Mouse (Mus musculus) testis, postnatal 14 days (tissue): ENCODE data around the gene Zfp64.

Experiments used
- DNase-seq: peaks from one replicate; pipeline ENCODE4 v3.0.0; 2021; ENCODE audit warnings: low spot score

Gene Zfp64

GRCm38 (mm10) chr2:168848553-168848952 is 106.8 kb downstream of the Zfp64 start:
- DNase-seq: no peak

GRCm38 (mm10) chr2:168846180-168846720 is 109.1 kb downstream of the Zfp64 start:
- no peak for DNase-seq
